Mouse (Mus musculus) testis, adult 2 months (tissue): ENCODE results near the gene Tex48.

ENCODE experiments used
- CTCF ChIP-seq: fragments of 200-500 bp; IDR thresholded peaks from 2 replicates; pipeline ENCODE4 v1.5.1; 2012; ENCODE audit warnings: low read depth, mild to moderate bottlenecking, inconsistent platforms, low read length, moderate library complexity; ENCODE audit not compliant: control insufficient read depth, insufficient read depth, insufficient replicate concordance
- POLR2A ChIP-seq: fragments of 200-500 bp; IDR thresholded peaks from 2 replicates; pipeline ENCODE4 v1.6.1; 2012; ENCODE audit warnings: low read depth, mild to moderate bottlenecking, inconsistent platforms, low read length, moderate library complexity; ENCODE audit not compliant: control insufficient read depth

GRCm38 (mm10) chr4:63665738-63666137 is 43.5 kb upstream of the Tex48 start:
- TF ChIP-seq CTCF, result no peak
- TF ChIP-seq POLR2A, result no peak
